Mouse (Mus musculus): ENCODE results near the gene Mbip. TPM values are rescaled to one million over a fixed set of nuclear protein-coding genes. Genes with fewer than 3 reads are reported as not detected.

Mbip gene
- polyA plus RNA-seq, 1 experiment, result 18.0 TPM

- peaks cover 37% of the 10 kb centered on the region for H3K36me3 ChIP-seq (ENCODE audit: control insufficient read depth, insufficient read depth, low read length)
- H3K27ac ChIP-seq (ENCODE audit: control insufficient read depth, insufficient read depth, low read length), result no peak overlapping the region
- 94% methylated on average over 3 of the region's 3 CpGs for WGBS
- H3K4me3 ChIP-seq (ENCODE audit: control insufficient read depth, insufficient read depth, low read length), result no peak overlapping the region
- no peak for TF ChIP-seq CTCF (IDR thresholded peaks at IDR 0.05; ENCODE audit: borderline replicate concordance, control insufficient read depth, extremely low read depth, insufficient read depth, low read length, poor library complexity)
- TF ChIP-seq POLR2A (IDR thresholded peaks at IDR 0.05; ENCODE audit: control insufficient read depth, extremely low read depth, insufficient read depth, low read length, poor library complexity), result no peak
- no peaks in the 10 kb centered on the region for H3K4me1 ChIP-seq (replicated peaks; ENCODE audit: control insufficient read depth, insufficient read depth, low read length)
- no peaks in the 10 kb centered on the region for H3K27me3 ChIP-seq (ENCODE audit: control insufficient read depth, insufficient read depth, low read length)
- no peak for DNase-seq
These were observed 13.2 kb downstream of the Mbip start for GRCm38 (mm10) chr12:56332475-56332874.

- 92% methylated on average over 6 of the region's 6 CpGs for WGBS
- no peak overlapping the region for H3K4me3 ChIP-seq (ENCODE audit: control insufficient read depth, insufficient read depth, low read length)
- no peak for TF ChIP-seq POLR2A (IDR thresholded peaks at IDR 0.05; ENCODE audit: control insufficient read depth, extremely low read depth, insufficient read depth, low read length, poor library complexity)
- no peak for TF ChIP-seq CTCF (IDR thresholded peaks at IDR 0.05; ENCODE audit: borderline replicate concordance, control insufficient read depth, extremely low read depth, insufficient read depth, low read length, poor library complexity)
- peaks cover 12% of the 10 kb centered on the region for H3K36me3 ChIP-seq (ENCODE audit: control insufficient read depth, insufficient read depth, low read length)
- H3K4me1 ChIP-seq (replicated peaks; ENCODE audit: control insufficient read depth, insufficient read depth, low read length), result no peaks in the 10 kb centered on the region
- no peaks in the 10 kb centered on the region for H3K27me3 ChIP-seq (ENCODE audit: control insufficient read depth, insufficient read depth, low read length)
- no peak for DNase-seq
- H3K27ac ChIP-seq (ENCODE audit: control insufficient read depth, insufficient read depth, low read length), result no peak overlapping the region
These were observed 18.2 kb downstream of the Mbip start for GRCm38 (mm10) chr12:56327448-56327998.

GRCm38 (mm10) chr12:56325851-56326250, 19.8 kb downstream of the Mbip start:
- Histone ChIP-seq H3K27ac (ENCODE audit: control insufficient read depth, insufficient read depth, low read length) (no peak overlapping the region), H3K4me1 (replicated peaks; ENCODE audit: control insufficient read depth, insufficient read depth, low read length) (no peaks in the 10 kb centered on the region), H3K27me3 (ENCODE audit: control insufficient read depth, insufficient read depth, low read length) (no peaks in the 10 kb centered on the region), H3K4me3 (ENCODE audit: control insufficient read depth, insufficient read depth, low read length) (no peak overlapping the region), H3K36me3 (ENCODE audit: control insufficient read depth, insufficient read depth, low read length) (peaks cover 6% of the 10 kb centered on the region)
- 87% methylated on average over 1 of the region's 1 CpGs for WGBS
- DNase-seq, result no peak
- TF ChIP-seq CTCF (IDR thresholded peaks at IDR 0.05; ENCODE audit: borderline replicate concordance, control insufficient read depth, extremely low read depth, insufficient read depth, low read length, poor library complexity) (no peak), POLR2A (IDR thresholded peaks at IDR 0.05; ENCODE audit: control insufficient read depth, extremely low read depth, insufficient read depth, low read length, poor library complexity) (no peak)

GRCm38 (mm10) chr12:56318941-56319340, 26.8 kb downstream of the Mbip start:
- DNase-seq, result no peak
- TF ChIP-seq CTCF (IDR thresholded peaks at IDR 0.05; ENCODE audit: borderline replicate concordance, control insufficient read depth, extremely low read depth, insufficient read depth, low read length, poor library complexity), result no peak
- no peak for TF ChIP-seq POLR2A (IDR thresholded peaks at IDR 0.05; ENCODE audit: control insufficient read depth, extremely low read depth, insufficient read depth, low read length, poor library complexity)

GRCm38 (mm10) chr12:56318059-56318458, 27.6 kb downstream of the Mbip start:
- H3K4me1 ChIP-seq (replicated peaks; ENCODE audit: control insufficient read depth, insufficient read depth, low read length), result no peaks in the 10 kb centered on the region
- H3K27ac ChIP-seq (ENCODE audit: control insufficient read depth, insufficient read depth, low read length), result no peak overlapping the region
- WGBS, result 91% methylated on average over 8 of the region's 8 CpGs
- H3K4me3 ChIP-seq (ENCODE audit: control insufficient read depth, insufficient read depth, low read length), result no peak overlapping the region
- TF ChIP-seq CTCF (IDR thresholded peaks at IDR 0.05; ENCODE audit: borderline replicate concordance, control insufficient read depth, extremely low read depth, insufficient read depth, low read length, poor library complexity) (no peak), POLR2A (IDR thresholded peaks at IDR 0.05; ENCODE audit: control insufficient read depth, extremely low read depth, insufficient read depth, low read length, poor library complexity) (no peak)
- H3K36me3 ChIP-seq (ENCODE audit: control insufficient read depth, insufficient read depth, low read length), result no peaks in the 10 kb centered on the region
- H3K27me3 ChIP-seq (ENCODE audit: control insufficient read depth, insufficient read depth, low read length), result no peaks in the 10 kb centered on the region
- no peak for DNase-seq

More at GRCm38 (mm10) chr12:56318941-56319340, 26.8 kb downstream of the Mbip start:
- Histone ChIP-seq H3K27me3 (ENCODE audit: control insufficient read depth, insufficient read depth, low read length) (no peaks in the 10 kb centered on the region), H3K27ac (ENCODE audit: control insufficient read depth, insufficient read depth, low read length) (no peak overlapping the region), H3K36me3 (ENCODE audit: control insufficient read depth, insufficient read depth, low read length) (no peaks in the 10 kb centered on the region), H3K4me1 (replicated peaks; ENCODE audit: control insufficient read depth, insufficient read depth, low read length) (no peaks in the 10 kb centered on the region), H3K4me3 (ENCODE audit: control insufficient read depth, insufficient read depth, low read length) (no peak overlapping the region)
- 92% methylated on average over 4 of the region's 4 CpGs for WGBS

GRCm38 (mm10) chr12:56305758-56306157, 39.9 kb downstream of the Mbip start:
- no peak for TF ChIP-seq POLR2A (IDR thresholded peaks at IDR 0.05; ENCODE audit: control insufficient read depth, extremely low read depth, insufficient read depth, low read length, poor library complexity)
- TF ChIP-seq CTCF (IDR thresholded peaks at IDR 0.05; ENCODE audit: borderline replicate concordance, control insufficient read depth, extremely low read depth, insufficient read depth, low read length, poor library complexity), result no peak
- WGBS, result 91% methylated on average over 6 of the region's 6 CpGs
- no peak overlapping the region for H3K27ac ChIP-seq (ENCODE audit: control insufficient read depth, insufficient read depth, low read length)
- H3K27me3 ChIP-seq (ENCODE audit: control insufficient read depth, insufficient read depth, low read length), result no peaks in the 10 kb centered on the region; the same call in 1 of the 2 replicates
- DNase-seq, result no peak
- H3K4me1 ChIP-seq (replicated peaks; ENCODE audit: control insufficient read depth, insufficient read depth, low read length), result no peaks in the 10 kb centered on the region
- no peak overlapping the region for H3K4me3 ChIP-seq (ENCODE audit: control insufficient read depth, insufficient read depth, low read length)
- no peaks in the 10 kb centered on the region for H3K36me3 ChIP-seq (ENCODE audit: control insufficient read depth, insufficient read depth, low read length)
